Mouse (Mus musculus) embryonic facial prominence, embryonic 11.5 days (tissue): ENCODE measurements around the gene Il17f. TPM values are rescaled to one million over a fixed set of nuclear protein-coding genes. Genes with fewer than 3 reads are reported as not detected.

ENCODE experiments used
- ATAC-seq: fragments of 200-750 bp; cut with Nextera tagmentation; replicated peaks from 2 replicates; pipeline ENCODE4 v1.8.0; 2017; ENCODE audit warnings: low read depth; ENCODE audit not compliant: insufficient number of reproducible peaks, low FRiP score, low TSS enrichment
- DNase-seq: peaks from one replicate; pipeline ENCODE4 v3.0.0-alpha.2; 2015; ENCODE audit warnings: low spot score
- H3K27ac ChIP-seq: fragments of 300-500 bp; sonication (generic); replicated peaks from 2 replicates; pipeline ENCODE4 v1.5.1; 2014; ENCODE audit warnings: mild to moderate bottlenecking, low read depth, low read length, control low read depth
- H3K27me3 ChIP-seq: fragments of 300-500 bp; sonication (generic); 2 replicates; pipeline ENCODE4 v1.6.1; 2014; ENCODE audit warnings: mild to moderate bottlenecking, low read length, moderate library complexity, mixed read lengths; ENCODE audit not compliant: control insufficient read depth, insufficient read depth
- H3K36me3 ChIP-seq: fragments of 300-500 bp; sonication (generic); replicated peaks from 2 replicates; pipeline ENCODE4 v1.6.1; 2014; ENCODE audit warnings: low read depth, mild to moderate bottlenecking, low read length, moderate library complexity, mixed read lengths; ENCODE audit not compliant: control insufficient read depth, insufficient read depth
- H3K4me1 ChIP-seq: fragments of 300-500 bp; sonication (generic); 2 replicates; pipeline ENCODE4 v1.6.1; 2014; ENCODE audit warnings: low read length, mixed read lengths; ENCODE audit not compliant: control insufficient read depth, insufficient read depth
- H3K4me2 ChIP-seq: fragments of 300-500 bp; sonication (generic); 2 replicates; pipeline ENCODE4 v1.6.1; 2014; ENCODE audit warnings: low read depth, mild to moderate bottlenecking, control low read depth, low read length, moderate library complexity
- H3K4me3 ChIP-seq: fragments of 300-500 bp; sonication (generic); 2 replicates; pipeline ENCODE4 v1.5.1; 2014; ENCODE audit warnings: low read depth, low read length, control low read depth
- H3K9ac ChIP-seq: fragments of 300-500 bp; sonication (generic); replicated peaks from 2 replicates; pipeline ENCODE4 v1.6.1; 2014; ENCODE audit warnings: mild to moderate bottlenecking, control low read depth, low read length
- H3K9me3 ChIP-seq: fragments of 300-500 bp; sonication (generic); replicated peaks from 2 replicates; pipeline ENCODE4 v1.6.1; 2016; ENCODE audit warnings: mild to moderate bottlenecking, low read length, inconsistent platforms, mixed read lengths; ENCODE audit not compliant: control insufficient read depth
- WGBS: fragments of 180-500 bp; shearing (Covaris S2); extraction: QIAGEN DNeasy Blood & Tissue Kit; methylation state at CpG from one replicate; pipeline ENCODE4 v1.1.7; 2014; 5-methylcytosine and 5-hydroxymethylcytosine counted together
- polyA plus RNA-seq: library from polyadenylated mRNA; unstranded; fragments of >200 nt; fragmentation: Nextera tagmentation; extraction: Ambion mirVana; gene quantifications from 2 replicates; pipeline ENCODE4 v1.2.1, GENCODE M21; 2014

Il17f gene
- polyA plus RNA-seq, 1 experiment from 2014 or later = not detected

GRCm38 (mm10) chr1:20801682-20802390 lies 11.4 kb upstream of the Il17f start:
- DNase-seq = peak; percentile 64
- WGBS = 85% methylated on average over 8 of the region's 8 CpGs
- no peaks in the 10 kb centered on the region for H3K9me3 ChIP-seq

GRCm38 (mm10) chr1:20801275-20801674 lies 10.9 kb upstream of the Il17f start:
- Histone ChIP-seq H3K4me1 (no peaks in the 10 kb centered on the region), H3K4me2 (no peak overlapping the region), H3K4me3 (no peak overlapping the region), H3K9ac (no peak overlapping the region), H3K27me3 (no peaks in the 10 kb centered on the region), H3K36me3 (peaks cover 6% of the 10 kb centered on the region; the same call in 1 of the 2 replicates), H3K9me3 (no peaks in the 10 kb centered on the region), H3K27ac (no peak overlapping the region)
- 96% methylated on average over 2 of the region's 2 CpGs for WGBS
- DNase-seq (no peak), ATAC-seq (no peak)

More at GRCm38 (mm10) chr1:20801682-20802390, 11.4 kb upstream of the Il17f start:
- H3K4me3 ChIP-seq = no peak overlapping the region
- no peak overlapping the region for H3K27ac ChIP-seq
- no peak overlapping the region for H3K4me2 ChIP-seq
- H3K4me1 ChIP-seq = no peaks in the 10 kb centered on the region
- no peak for ATAC-seq
- peaks cover 11% of the 10 kb centered on the region for H3K36me3 ChIP-seq
- no peaks in the 10 kb centered on the region for H3K27me3 ChIP-seq
- H3K9ac ChIP-seq = no peak overlapping the region

- no peaks in the 10 kb centered on the region for H3K27me3 ChIP-seq
- no peaks in the 10 kb centered on the region for H3K4me1 ChIP-seq
- 91% methylated on average over 5 of the region's 5 CpGs for WGBS
- H3K27ac ChIP-seq = no peak overlapping the region
- no peak overlapping the region for H3K4me2 ChIP-seq
- H3K9ac ChIP-seq = no peak overlapping the region
- no peak for DNase-seq
- no peak for ATAC-seq
- no peak overlapping the region for H3K4me3 ChIP-seq
- no peaks in the 10 kb centered on the region for H3K36me3 ChIP-seq
- no peaks in the 10 kb centered on the region for H3K9me3 ChIP-seq
These were observed 4.8 kb upstream of the Il17f start for GRCm38 (mm10) chr1:20795178-20795577.

- Histone ChIP-seq H3K9me3 (no peaks in the 10 kb centered on the region), H3K4me3 (no peak overlapping the region), H3K4me1 (no peaks in the 10 kb centered on the region), H3K27ac (no peak overlapping the region), H3K36me3 (no peaks in the 10 kb centered on the region), H3K9ac (no peak overlapping the region), H3K4me2 (no peak overlapping the region), H3K27me3 (no peaks in the 10 kb centered on the region)
- ATAC-seq = no peak
- WGBS = 95% methylated on average over 4 of the region's 4 CpGs
- DNase-seq = no peak
These were observed 4.3 kb upstream of the Il17f start for GRCm38 (mm10) chr1:20794760-20795159.

- H3K4me1 ChIP-seq = no peaks in the 10 kb centered on the region
- no peak for DNase-seq
- no peaks in the 10 kb centered on the region for H3K36me3 ChIP-seq
- H3K9me3 ChIP-seq = no peaks in the 10 kb centered on the region
- no peak overlapping the region for H3K4me2 ChIP-seq
- no peak overlapping the region for H3K4me3 ChIP-seq
- ATAC-seq = no peak
- WGBS = 64% methylated on average over 7 of the region's 7 CpGs
- no peak overlapping the region for H3K27ac ChIP-seq
- no peaks in the 10 kb centered on the region for H3K27me3 ChIP-seq
- no peak overlapping the region for H3K9ac ChIP-seq
These were observed 997 bp upstream of the Il17f start for GRCm38 (mm10) chr1:20791414-20791813.

- no peaks in the 10 kb centered on the region for H3K27me3 ChIP-seq
- H3K27ac ChIP-seq = no peak overlapping the region
- no peaks in the 10 kb centered on the region for H3K9me3 ChIP-seq
- no peak for ATAC-seq
- H3K9ac ChIP-seq = no peak overlapping the region
- no peak overlapping the region for H3K4me2 ChIP-seq
- no peak for DNase-seq
- no peaks in the 10 kb centered on the region for H3K36me3 ChIP-seq
- 47% methylated on average over 10 of the region's 10 CpGs for WGBS
- H3K4me1 ChIP-seq = no peaks in the 10 kb centered on the region
- H3K4me3 ChIP-seq = no peak overlapping the region
These were observed 2.0 kb downstream of the Il17f start for GRCm38 (mm10) chr1:20788419-20788818.

GRCm38 (mm10) chr1:20787046-20787445 lies 3.4 kb downstream of the Il17f start:
- H3K9me3 ChIP-seq = no peaks in the 10 kb centered on the region
- H3K4me3 ChIP-seq = no peak overlapping the region
- H3K27me3 ChIP-seq = no peaks in the 10 kb centered on the region
- WGBS = 44% methylated on average over 8 of the region's 8 CpGs
- DNase-seq (no peak), ATAC-seq (no peak)
- H3K9ac ChIP-seq = no peak overlapping the region
- no peak overlapping the region for H3K27ac ChIP-seq
- no peaks in the 10 kb centered on the region for H3K36me3 ChIP-seq
- no peaks in the 10 kb centered on the region for H3K4me1 ChIP-seq
- no peak overlapping the region for H3K4me2 ChIP-seq

- Histone ChIP-seq H3K4me2 (no peak overlapping the region), H3K9me3 (no peaks in the 10 kb centered on the region), H3K36me3 (no peaks in the 10 kb centered on the region), H3K27ac (no peak overlapping the region), H3K4me1 (no peaks in the 10 kb centered on the region), H3K4me3 (no peak overlapping the region), H3K9ac (no peak overlapping the region), H3K27me3 (no peaks in the 10 kb centered on the region)
- DNase-seq = no peak
- no peak for ATAC-seq
- 80% methylated on average over 2 of the region's 2 CpGs for WGBS
These were observed 12.1 kb downstream of the Il17f start for GRCm38 (mm10) chr1:20778366-20778765.
